Mouse (Mus musculus): ENCODE measurements around the gene Mocs3. TPM values are rescaled to one million over a fixed set of nuclear protein-coding genes. Genes with fewer than 3 reads are reported as not detected.

Gene Mocs3
- polyA plus RNA-seq, 1 experiment = 33.8 TPM

DNA sequence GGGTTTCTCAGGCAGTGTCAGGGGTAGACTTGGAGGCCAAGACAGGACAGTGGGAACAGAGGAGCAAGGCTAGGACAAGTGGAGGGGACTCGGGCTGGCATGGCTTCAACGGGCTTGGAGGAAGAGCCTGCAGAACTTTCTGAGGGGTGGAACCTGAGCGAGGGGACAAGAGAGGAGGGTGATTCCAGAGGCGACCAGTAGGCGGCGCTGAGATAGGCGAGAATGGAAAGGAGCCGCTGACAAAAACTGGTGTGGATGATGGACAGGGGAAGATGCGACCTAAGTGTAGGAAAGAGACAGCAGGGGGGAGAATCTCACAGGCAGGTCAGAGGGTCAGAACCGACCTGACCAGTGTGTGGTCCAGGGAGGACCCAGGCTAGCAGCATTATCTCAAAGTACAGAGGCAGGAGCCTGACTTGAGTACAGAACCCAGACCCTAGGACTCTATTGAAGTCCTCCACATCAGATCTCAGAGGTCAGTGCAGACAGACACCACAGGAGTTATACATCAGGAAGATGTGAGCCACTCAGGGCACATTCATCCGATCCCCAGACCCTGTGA lies 44.0 kb downstream of the Mocs3 start:
- no peaks in the 10 kb centered on the region for H3K27me3 ChIP-seq (ENCODE audit: control insufficient read depth, insufficient read depth, low read length)
- TF ChIP-seq POLR2A (IDR thresholded peaks at IDR 0.05; ENCODE audit: control insufficient read depth, low read depth, low read length) = no peak
- TF ChIP-seq CTCF (IDR thresholded peaks at IDR 0.05; ENCODE audit: control insufficient read depth, insufficient read depth, insufficient replicate concordance, low read depth, low read length) = peak; percentile 71; the same call in 1 of the 2 replicates
- H3K4me3 ChIP-seq (ENCODE audit: control insufficient read depth, low read depth, low read length) = no peak overlapping the region
- H3K27ac ChIP-seq (ENCODE audit: control insufficient read depth, insufficient read depth, low read depth, low read length) = no peak overlapping the region
- H3K4me1 ChIP-seq (ENCODE audit: control insufficient read depth, insufficient read depth, low read length) = no peaks in the 10 kb centered on the region
- no peaks in the 10 kb centered on the region for H3K36me3 ChIP-seq (ENCODE audit: control insufficient read depth, insufficient read depth, low read length)

GRCm38 (mm10) chr2:168280729-168281581 lies 50.5 kb downstream of the Mocs3 start:
- Histone ChIP-seq H3K4me1 (ENCODE audit: control insufficient read depth, insufficient read depth, low read length) (peaks cover 6% of the 10 kb centered on the region), H3K4me3 (ENCODE audit: control insufficient read depth, low read depth, low read length) (peak overlapping the region; percentile 54), H3K36me3 (ENCODE audit: control insufficient read depth, insufficient read depth, low read length) (no peaks in the 10 kb centered on the region), H3K27ac (ENCODE audit: control insufficient read depth, insufficient read depth, low read depth, low read length) (no peak overlapping the region), H3K27me3 (ENCODE audit: control insufficient read depth, insufficient read depth, low read length) (0 out of 2 replicates have a peak, but pooled peaks cover 2% of the 10 kb centered on the region)
- TF ChIP-seq CTCF (IDR thresholded peaks at IDR 0.05; ENCODE audit: control insufficient read depth, insufficient read depth, insufficient replicate concordance, low read depth, low read length) (no peak), POLR2A (IDR thresholded peaks at IDR 0.05; ENCODE audit: control insufficient read depth, low read depth, low read length) (no peak)

GRCm38 (mm10) chr2:168281582-168281981 lies 51.2 kb downstream of the Mocs3 start, which contains the start of gene Kcng1:
TSS of gene Kcng1 (minus strand) at chr2:168281736.
- no peaks in the 10 kb centered on the region for H3K36me3 ChIP-seq (ENCODE audit: control insufficient read depth, insufficient read depth, low read length)
- peak within 1 kb of the TSS; percentile 54 for H3K4me3 ChIP-seq (ENCODE audit: control insufficient read depth, low read depth, low read length)
- no peak within 1 kb of the TSS for H3K27ac ChIP-seq (ENCODE audit: control insufficient read depth, insufficient read depth, low read depth, low read length)
- 0 out of 2 replicates have a peak, but pooled peaks cover 2% of the 10 kb centered on the region for H3K27me3 ChIP-seq (ENCODE audit: control insufficient read depth, insufficient read depth, low read length)
- peaks cover 6% of the 10 kb centered on the region for H3K4me1 ChIP-seq (ENCODE audit: control insufficient read depth, insufficient read depth, low read length)
- no peak for TF ChIP-seq POLR2A (IDR thresholded peaks at IDR 0.05; ENCODE audit: control insufficient read depth, low read depth, low read length)
- TF ChIP-seq CTCF (IDR thresholded peaks at IDR 0.05; ENCODE audit: control insufficient read depth, insufficient read depth, insufficient replicate concordance, low read depth, low read length) = no peak

Other genes starting within 250 kb of the Mocs3 start
- gene Ripor3, start 220.0 kb upstream of the Mocs3 start, polyA plus RNA-seq (2012; rRNA removed) = 0.22 and 0.90 TPM in 2 replicates
- gene Pard6b, start 149.6 kb upstream of the Mocs3 start, polyA plus RNA-seq (2012; rRNA removed) = 5.8 and 6.9 TPM in 2 replicates
- 23.8 and 26.7 TPM in 2 replicates for gene Adnp, start 23.5 kb upstream of the Mocs3 start, polyA plus RNA-seq (2012; rRNA removed)
- gene Gm20716, start 258 bp upstream of the Mocs3 start, polyA plus RNA-seq (2012; rRNA removed) = 14.0 and 20.7 TPM in 2 replicates
- gene Dpm1, start within 50 bp of the Mocs3 start, polyA plus RNA-seq (2012; rRNA removed) = 30.2 and 35.8 TPM in 2 replicates
- 6.9 and 7.3 TPM in 2 replicates for gene Kcng1, start 51.1 kb downstream of the Mocs3 start, polyA plus RNA-seq (2012; rRNA removed)